Mouse (Mus musculus) heart, embryonic 12.5 days (tissue): Measurements from ENCODE around the gene Edem3. TPM values are rescaled to one million over a fixed set of nuclear protein-coding genes. Genes with fewer than 3 reads are reported as not detected.

Experiments used
- polyA plus RNA-seq: library from polyadenylated mRNA; unstranded; fragments of >200 nt; fragmentation: Nextera tagmentation; extraction: Ambion mirVana; gene quantifications from 2 replicates; pipeline ENCODE4 v1.2.1, GENCODE M21; 2016

Edem3 gene
- polyA plus RNA-seq, 1 experiment from 2014 or later: 25.8 TPM

Other genes starting within 250 kb of the Edem3 start
- 4.3 and 4.4 TPM in 2 replicates for gene Fam129a, start 184.2 kb upstream of the Edem3 start, polyA plus RNA-seq